Mouse (Mus musculus) monocyte, adult 2 months (primary cell): ENCODE data around the gene Slc7a6.
"Not testable (repeated sequence)": the region's sequence is repeated elsewhere in the genome, so short reads cannot be mapped to it uniquely, and the experiment has no call there.

Experiments used
- DNase-seq, 2 experiments: peaks; one replicate each; pipeline ENCODE4 v3.0.0; 2022; ENCODE audit warnings: low spot score in 2 of 2, low read depth in 1 of 2

The Slc7a6 gene

DNA sequence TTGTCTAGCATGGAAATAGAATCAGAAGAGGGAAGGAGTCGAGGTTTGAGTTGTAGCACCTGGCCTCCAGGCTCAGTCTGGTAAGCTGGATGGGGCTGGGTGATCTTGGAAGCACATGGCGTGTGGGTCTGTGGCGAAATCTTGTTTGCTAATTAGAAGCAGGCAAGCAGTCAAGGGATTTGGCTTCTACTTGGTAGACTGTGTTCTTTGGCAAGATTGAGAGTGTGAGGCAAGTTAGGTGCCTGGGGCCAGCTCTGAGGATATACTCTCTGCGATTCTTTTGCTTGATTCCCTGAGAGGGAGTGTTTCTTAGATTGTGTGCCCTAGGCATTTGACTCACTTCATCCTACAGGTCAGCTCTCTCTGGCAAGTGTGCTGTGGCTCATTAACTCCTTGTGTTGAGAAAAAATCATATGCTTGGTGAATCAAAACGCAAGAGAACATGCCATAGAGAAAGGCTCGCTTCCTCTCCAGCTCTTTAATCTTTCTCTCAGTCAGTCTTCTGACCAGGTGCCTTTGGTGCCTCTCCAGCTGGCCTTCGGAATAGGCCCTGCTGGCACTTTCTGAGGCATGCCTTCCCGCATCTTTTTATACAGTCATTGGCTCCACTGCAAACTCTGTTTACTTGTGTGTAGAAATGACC, 17.1 kb downstream of the Slc7a6 start:
- no peak for DNase-seq

DNA sequence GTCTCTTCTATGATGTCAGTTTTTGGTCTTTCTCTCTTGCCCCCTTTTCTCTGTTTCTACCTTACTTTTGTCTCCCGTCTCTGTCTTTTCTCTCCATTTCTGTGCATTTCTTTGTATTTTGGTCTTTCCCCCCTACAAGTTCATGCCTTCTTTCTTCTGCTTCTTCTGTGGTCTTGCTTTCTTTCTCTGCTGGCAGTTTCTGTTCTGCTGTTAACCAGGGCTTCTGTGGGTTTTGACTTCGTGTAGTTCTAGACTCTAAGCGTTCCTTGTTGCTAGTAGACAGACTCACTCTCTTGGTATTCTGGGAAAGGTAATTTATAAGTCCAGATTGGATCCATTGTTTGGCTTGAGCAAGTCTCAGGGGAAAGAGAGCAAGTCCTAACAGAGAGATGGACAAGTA, 17.7 kb downstream of the Slc7a6 start:
- no peak for DNase-seq

DNA sequence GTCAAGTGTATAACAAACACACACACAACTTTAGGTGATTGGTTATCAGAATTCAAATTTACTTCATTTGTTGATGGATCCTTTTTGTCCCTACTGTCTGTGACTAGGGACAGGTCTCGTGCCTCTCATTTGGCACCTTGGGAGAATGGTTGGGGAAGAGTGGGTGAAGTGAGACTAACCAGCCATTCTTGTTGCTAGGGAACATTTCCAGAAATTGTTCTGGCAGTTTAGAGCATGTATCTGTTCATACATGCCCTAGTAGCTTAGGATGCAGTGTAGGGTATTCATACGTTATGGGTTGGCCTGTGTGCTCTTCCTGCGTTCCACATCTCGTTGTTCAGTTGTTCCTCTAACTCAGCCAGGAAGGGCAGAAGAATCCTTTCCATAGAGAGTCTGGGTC, 20.5 kb downstream of the Slc7a6 start:
- DNase-seq = no peak

DNA sequence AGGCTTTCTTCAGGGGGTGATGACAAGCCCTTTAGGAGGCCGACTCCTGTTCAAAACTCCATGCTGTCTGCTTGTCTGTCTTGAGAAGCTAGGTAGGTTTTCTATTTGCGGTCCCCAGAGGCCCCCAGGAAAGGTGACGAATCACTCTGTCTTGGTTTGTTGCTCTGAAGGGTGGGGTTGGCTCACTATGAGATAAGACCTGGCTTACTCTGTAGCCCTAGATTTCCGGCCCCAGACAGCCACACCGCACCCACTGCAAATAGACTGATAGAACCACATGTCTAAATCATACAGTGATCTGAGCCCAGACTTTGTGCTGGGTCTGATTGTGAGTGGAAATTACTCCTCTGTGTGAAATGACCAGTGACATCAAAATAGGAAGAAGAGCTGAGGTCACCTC, 23.0 kb downstream of the Slc7a6 start:
- DNase-seq = no peak

DNA sequence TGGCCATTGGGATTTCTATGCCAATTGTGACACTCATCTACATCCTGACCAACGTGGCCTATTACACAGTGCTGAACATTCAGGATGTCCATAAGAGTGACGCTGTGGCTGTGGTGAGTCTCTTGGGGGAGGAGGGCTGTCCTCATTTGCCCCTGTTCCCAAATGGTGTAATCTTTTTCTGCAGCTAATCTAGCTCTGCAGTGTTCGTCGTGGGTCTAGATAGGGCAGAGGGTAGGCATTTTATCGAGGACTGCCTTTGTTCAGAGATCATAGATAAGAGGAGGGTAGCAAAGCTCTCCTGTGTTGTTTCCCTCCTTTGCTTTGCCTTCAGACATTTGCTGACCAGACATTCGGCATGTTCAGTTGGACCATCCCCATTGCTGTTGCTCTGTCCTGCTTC, 24.5 kb downstream of the Slc7a6 start:
- no peak for DNase-seq

DNA sequence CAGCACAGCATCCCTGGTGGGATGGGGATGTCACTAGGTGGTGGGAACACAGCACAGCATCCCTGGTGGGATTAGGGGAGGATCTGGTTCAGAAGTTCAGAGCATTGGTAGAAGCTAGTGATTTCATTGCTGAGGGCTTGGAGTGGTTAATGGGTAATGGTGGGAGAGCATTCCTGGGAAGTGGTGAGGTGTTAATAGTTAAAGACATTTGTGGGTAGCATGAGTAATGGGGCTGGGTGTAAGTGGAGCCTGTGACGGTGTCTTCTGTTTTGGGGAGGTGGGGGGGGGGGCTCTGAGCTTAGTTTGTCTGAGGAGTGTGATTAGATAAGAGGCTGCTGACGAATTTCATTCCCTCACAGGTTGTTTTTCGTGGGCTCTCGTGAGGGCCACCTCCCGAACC, 25.4 kb downstream of the Slc7a6 start:
- DNase-seq = no peak

DNA sequence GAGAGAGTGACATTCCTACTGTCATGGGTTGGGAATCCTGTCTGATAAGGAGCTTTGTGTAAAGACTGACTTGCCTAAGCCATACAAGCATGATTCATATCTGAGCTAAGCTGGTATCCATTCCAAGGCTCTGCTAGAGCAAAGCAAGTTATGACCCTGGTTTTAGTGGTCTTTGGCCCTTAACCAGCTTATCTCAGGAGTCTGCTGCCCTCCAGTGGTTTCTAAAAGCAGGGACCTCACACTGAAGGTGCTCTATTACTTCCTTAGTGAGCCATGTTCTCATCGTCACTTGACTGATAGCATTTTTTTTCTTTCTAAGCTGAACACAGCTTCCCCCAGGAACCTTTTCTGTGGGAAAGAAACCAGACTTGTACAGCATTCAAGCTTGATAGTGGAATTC, 30.1 kb downstream of the Slc7a6 start:
- DNase-seq = no peak

DNA sequence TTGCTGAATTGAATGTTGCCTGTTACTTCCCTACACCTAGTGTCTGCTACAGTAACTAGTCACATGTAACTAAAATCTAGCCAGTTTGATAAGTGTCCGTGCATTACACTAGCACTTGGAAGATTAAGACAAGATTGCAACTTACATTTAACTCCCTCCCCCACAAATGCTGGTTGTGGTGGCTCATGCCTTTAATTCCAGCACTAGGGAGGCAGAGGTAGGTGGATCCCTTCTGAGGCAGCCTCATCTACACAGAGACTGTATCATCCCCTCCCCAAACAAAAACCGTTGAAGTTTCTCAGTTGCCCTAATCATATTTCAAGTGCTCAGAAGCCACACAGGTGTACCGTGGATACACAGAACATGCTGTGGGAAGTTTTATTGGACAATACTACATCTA, 30.9 kb downstream of the Slc7a6 start:
- DNase-seq = not testable (repeated sequence)

DNA sequence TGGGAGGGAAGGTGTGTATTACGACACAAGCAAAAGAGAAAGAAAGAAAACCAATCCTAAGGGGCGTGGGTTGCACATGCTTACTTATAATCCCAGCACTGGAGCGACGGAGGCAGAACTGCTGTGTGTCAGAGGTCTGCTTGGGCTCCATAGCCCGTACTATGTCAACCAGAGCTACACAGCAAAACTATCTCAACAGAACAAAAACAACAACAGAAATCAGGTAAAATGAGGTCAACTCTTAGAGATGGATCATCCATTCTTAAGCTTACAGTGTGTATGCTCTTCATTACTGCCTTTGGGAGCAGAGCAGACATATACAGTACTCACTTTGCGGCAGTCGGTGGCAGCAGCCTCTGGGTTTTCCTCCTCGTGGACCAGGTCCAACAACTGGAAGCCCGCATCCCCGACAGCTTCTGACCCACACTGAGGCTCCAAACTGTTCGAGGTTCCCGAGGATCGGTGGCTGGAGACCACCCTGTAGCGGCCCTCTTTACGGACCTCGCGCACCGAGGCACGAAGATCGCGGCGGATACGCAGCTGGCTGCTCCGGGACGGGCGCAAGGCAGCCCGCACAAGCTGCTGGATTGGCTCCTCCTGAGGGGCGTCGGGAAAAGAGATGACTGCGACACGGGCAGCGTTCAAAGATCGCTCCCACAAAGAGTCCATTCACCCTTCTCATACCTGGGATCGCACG, 41.5 kb downstream of the Slc7a6 start:
- DNase-seq = no peak

DNA sequence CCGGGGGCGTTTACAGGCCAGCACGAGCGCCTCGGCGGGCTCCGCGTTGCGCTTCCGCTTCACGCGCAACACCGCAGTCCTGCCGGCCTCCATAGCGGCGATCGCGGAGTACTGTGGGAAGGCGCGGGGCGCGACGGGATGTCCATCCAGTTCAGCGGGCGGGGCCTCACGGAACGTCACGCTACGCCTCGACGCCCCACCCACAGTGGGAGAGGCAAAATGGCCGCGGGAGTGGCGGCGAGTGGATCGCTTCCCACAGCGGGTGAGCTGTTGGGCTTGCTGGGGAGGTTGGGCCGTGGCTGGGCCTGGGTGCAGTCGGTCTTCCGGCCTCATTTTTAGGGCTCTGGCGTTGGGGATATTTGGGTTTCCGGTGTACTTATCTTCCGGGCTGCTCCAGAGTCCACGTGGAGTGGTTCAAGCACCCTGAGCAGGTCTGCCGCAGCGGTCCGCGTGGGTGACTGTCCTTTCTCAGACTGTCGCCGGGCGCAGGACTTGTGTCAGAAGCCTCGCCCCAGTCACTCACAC, 42.2 kb downstream of the Slc7a6 start, which contains the start of the genes Slc7a6os and Prmt7:
Slc7a6os (minus strand) TSS at position 115 of the 525 bp plus-strand sequence.
Prmt7 (plus strand) TSS at position 116 of the 525 bp plus-strand sequence.
- peak; percentile 83 to 93 for DNase-seq

DNA sequence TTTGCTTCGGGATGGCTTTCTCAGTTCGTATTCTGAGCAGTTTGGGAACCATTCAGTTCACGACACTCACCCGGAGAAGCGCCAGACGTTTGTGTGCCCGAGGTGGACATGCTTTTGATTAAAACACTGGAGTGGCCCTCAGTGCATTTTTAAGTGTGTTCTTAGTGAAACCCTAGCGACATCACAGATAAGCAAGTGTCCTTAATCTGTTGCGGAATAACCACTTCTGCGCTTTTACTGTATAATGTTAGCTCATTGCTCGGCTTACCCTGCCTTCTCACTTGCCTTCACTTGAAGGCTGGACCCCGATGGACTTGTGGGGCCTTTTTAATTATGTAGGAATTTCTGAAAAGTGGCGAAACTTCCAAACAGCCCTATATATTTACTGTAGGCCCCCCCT, 42.8 kb downstream of the Slc7a6 start:
- DNase-seq = no peak

DNA sequence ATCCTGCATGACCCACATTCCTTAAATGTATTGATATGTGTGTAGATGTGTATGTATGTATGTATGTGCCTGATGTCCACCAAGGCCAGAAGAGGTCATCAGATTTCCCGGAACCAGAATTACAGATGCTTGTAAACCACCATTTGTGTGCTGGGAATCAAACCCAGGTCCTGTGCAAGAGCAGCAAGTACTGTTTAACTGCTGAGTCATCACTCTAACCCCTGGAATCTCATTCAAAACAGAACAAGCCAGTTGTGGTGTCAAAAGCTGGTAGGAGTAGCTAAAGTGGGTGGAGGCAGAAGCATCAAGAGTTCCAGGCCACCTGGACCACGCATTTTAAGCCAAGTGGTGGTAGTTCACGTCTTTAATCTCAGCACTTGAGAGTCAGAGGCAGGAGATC, 45.3 kb downstream of the Slc7a6 start:
- DNase-seq = no peak

DNA sequence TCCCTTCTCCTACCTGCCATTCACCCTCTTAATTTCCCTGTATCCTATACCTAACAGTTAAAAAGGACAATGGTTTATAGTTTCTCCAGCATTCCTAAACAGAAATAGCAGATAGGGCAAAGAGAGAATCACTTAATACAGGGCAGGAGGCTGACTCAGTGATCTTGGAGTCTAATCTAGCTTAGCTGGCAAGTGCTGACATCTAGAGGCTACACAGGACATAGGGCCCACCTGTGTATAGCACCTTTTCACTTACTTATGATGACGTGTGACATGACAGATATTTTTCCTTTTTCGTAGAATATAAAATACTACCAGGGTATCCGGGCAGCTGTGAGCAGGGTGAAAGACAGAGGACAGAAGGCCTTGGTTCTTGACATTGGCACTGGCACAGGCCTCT, 51.0 kb downstream of the Slc7a6 start:
- DNase-seq = no peak

DNA sequence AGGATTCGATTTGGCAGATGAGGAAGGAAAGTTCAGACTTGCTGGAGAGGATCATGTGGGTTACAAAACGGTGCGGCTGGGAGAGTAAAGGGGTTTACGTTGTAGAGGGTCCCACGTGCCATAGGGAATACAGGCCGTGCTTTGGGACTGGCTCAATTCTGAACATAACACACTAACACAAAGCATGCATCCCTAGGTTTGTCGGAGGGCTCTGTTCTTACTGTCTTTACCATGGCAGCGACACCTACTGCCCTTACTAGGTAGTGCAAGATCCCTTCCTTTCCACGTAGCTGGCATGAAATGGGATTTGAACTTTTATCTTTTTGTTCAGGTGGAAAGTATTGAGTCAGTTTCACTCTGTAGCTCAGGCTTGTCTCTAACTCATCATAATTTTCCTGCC, 57.9 kb downstream of the Slc7a6 start:
- DNase-seq = peak in 1 of 2 experiments; percentile 14

DNA sequence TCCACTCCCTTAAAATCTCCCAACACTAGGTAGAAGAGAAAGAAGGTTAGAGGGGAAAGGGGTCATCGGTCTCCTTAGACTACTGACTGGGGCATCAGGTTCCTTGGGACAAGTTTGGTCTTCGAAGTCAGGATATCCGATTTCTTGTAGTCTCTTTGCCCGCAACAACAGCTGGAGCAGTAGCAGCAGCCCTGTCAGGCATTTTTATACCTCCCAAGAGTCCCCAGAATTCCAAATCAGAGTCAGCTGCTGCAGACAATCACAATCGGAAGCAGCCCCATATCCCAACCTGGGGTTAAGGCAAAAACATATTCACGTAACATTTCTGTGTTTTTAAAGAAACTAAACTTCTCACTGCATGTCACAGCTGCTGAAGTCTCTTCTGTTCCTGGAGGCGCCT, 62.9 kb downstream of the Slc7a6 start:
- no peak for DNase-seq

DNA sequence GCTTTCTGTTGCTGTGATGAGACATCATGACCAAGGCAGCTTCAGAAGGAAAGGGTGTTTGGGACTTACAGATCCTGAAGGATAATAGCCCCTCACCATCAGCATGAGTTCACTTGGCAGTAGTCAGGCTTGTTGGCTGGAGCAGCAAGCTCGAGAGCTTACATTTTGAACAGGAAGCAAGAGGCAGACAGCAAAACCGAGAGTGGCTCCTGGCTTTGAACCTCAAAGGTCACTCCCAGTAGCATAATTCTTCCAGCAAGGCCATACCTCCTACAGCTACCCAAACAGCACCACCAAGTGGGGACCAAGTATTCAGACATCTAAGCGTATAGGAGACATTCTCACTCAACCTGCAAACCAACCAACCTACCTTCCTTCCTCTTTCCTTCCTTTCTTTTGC, 64.1 kb downstream of the Slc7a6 start:
- DNase-seq = no peak

DNA sequence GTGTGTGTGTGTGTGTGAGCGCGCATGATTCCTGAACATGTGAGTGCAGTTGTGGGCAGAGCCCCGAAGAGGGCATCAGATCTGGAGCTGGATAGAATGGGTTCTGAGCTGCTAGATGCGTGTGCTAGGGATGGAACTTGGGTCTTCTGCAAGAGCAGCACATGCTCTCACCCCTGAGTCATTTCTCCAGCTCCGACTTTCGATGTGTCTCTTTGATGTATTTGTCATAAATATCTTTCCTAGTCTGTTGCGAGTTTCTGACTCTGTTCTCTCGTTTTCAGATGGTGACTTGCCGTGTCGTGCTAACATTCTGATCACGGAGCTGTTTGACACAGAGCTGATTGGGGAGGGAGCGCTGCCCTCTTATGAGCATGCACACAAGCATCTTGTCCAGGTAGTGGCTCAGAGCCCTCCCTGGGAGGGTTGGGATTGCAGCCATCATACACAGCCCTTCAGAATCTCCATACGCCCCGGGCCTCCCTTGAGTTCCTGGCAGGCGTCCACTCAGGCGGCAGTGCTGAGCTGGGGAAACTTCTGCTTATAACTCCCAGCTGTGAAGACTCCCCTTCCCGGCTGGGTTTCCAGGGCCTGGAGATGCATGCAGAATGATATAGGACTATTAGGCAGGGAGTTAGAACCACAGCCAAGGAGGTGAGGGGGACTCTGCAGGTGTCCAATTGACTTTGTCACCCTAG, 66.1 kb downstream of the Slc7a6 start:
- DNase-seq = no peak

DNA sequence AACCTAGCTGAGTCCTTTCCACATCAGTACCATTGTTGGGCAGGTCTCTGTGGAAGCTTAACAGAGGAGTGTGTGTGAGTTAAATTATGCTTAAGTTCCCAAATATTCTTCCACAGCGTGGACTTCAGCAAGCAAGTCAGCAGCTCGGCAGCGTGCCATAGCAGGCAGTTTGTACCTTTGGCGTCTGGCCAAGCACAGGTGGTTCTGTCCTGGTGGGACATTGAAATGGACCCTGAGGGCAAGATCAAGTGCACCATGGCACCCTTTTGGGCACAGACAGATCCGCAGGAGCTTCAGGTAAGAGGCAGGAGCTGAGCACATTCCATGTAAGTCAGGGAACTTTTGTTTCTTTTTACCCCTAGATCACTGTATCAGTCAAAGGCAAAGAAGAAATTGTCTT, 68.4 kb downstream of the Slc7a6 start:
- no peak for DNase-seq
